Mouse (Mus musculus): Measurements from ENCODE around the gene Plekhb1.

Plekhb1 gene

GRCm38 (mm10) chr7:100662231-100662630 lies at the start of gene Plekhb1:
Gene Plekhb1 (minus strand): TSS chr7:100662414.
- DNase-seq, result no peak

- DNase-seq, result no peak
Observed at GRCm38 (mm10) chr7:100706883-100707480, 44.8 kb upstream of the Plekhb1 start.

- peak; percentile 92 for DNase-seq
Observed at GRCm38 (mm10) chr7:100706143-100706841, 44.1 kb upstream of the Plekhb1 start, which contains the start of gene Fam168a. Gene Fam168a (plus strand): TSS chr7:100706635.

- peak; percentile 30 for DNase-seq
Observed at GRCm38 (mm10) chr7:100699771-100700770, 37.9 kb upstream of the Plekhb1 start.

- DNase-seq, result no peak
Observed at GRCm38 (mm10) chr7:100693199-100693598, 31.0 kb upstream of the Plekhb1 start.

- no peak for DNase-seq
Observed at GRCm38 (mm10) chr7:100688471-100688870, 26.3 kb upstream of the Plekhb1 start.

GRCm38 (mm10) chr7:100685061-100686030 lies 23.1 kb upstream of the Plekhb1 start:
- peak; percentile 67 for DNase-seq

GRCm38 (mm10) chr7:100684538-100684937 lies 22.3 kb upstream of the Plekhb1 start:
- DNase-seq, result peak; percentile 58

- DNase-seq, result no peak
Observed at GRCm38 (mm10) chr7:100684081-100684480, 21.9 kb upstream of the Plekhb1 start.

GRCm38 (mm10) chr7:100683241-100683640 lies 21.0 kb upstream of the Plekhb1 start:
- no peak for DNase-seq

GRCm38 (mm10) chr7:100681132-100681531 lies 18.9 kb upstream of the Plekhb1 start:
- no peak for DNase-seq

GRCm38 (mm10) chr7:100678948-100679880 lies 17.0 kb upstream of the Plekhb1 start:
- no peak for DNase-seq

GRCm38 (mm10) chr7:100678052-100678451 lies 15.8 kb upstream of the Plekhb1 start:
- no peak for DNase-seq

GRCm38 (mm10) chr7:100674941-100675340 lies 12.7 kb upstream of the Plekhb1 start:
- DNase-seq, result no peak

- DNase-seq, result no peak
Observed at GRCm38 (mm10) chr7:100673452-100673851, 11.2 kb upstream of the Plekhb1 start.

GRCm38 (mm10) chr7:100670646-100671045 lies 8.4 kb upstream of the Plekhb1 start:
- no peak for DNase-seq

GRCm38 (mm10) chr7:100663729-100664304 lies 1.6 kb upstream of the Plekhb1 start:
- no peak for DNase-seq

GRCm38 (mm10) chr7:100663190-100663589 lies 976 bp upstream of the Plekhb1 start:
- peak; percentile 79 for DNase-seq

- DNase-seq, result no peak
Observed at GRCm38 (mm10) chr7:100661264-100661663, 950 bp downstream of the Plekhb1 start.

- no peak for DNase-seq
Observed at GRCm38 (mm10) chr7:100658093-100658578, 4.1 kb downstream of the Plekhb1 start.
